Mouse (Mus musculus): ENCODE data around the gene Dock4. TPM values are rescaled to one million over a fixed set of nuclear protein-coding genes. Genes with fewer than 3 reads are reported as not detected.

Gene Dock4
- polyA plus RNA-seq, 1 experiment = 2.6 TPM

GRCm38 (mm10) chr12:40634169-40634568, 188.4 kb downstream of the Dock4 start:
- H3K4me3 ChIP-seq (replicated peaks; ENCODE audit: control insufficient read depth, low read depth, low read length) = no peak overlapping the region
- no peak overlapping the region for H3K27ac ChIP-seq (ENCODE audit: control insufficient read depth, insufficient read depth, low read depth, low read length, poor library complexity)
- WGBS = 80% methylated on average over 7 of the region's 7 CpGs
- no peaks in the 10 kb centered on the region for H3K4me1 ChIP-seq (ENCODE audit: control insufficient read depth, insufficient read depth, low read length)
- TF ChIP-seq CTCF (IDR thresholded peaks at IDR 0.05; ENCODE audit: control insufficient read depth, insufficient read depth, low read length) = no peak
- no peak for TF ChIP-seq POLR2A (IDR thresholded peaks at IDR 0.05; ENCODE audit: borderline replicate concordance, control insufficient read depth, low read depth, low read length)

DNA sequence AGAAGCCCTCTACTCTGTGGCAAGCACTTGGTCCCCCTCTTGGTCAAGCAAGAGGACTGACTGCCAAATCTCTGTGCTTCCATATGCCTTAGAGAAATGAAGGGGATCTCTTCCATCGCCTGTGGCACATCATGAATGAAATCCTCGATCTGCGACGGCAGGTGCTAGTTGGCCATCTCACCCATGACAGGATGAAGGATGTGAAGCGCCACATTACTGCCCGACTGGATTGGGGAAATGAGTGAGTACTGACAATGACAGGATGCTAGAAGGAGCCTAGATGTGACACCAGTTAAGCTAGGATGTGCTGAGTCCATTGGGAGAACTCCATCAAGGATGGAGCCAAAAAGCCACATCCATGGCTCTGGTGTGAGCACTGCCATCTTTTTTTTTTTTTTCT, 190.2 kb downstream of the Dock4 start:
- Histone ChIP-seq H3K4me3 (replicated peaks; ENCODE audit: control insufficient read depth, low read depth, low read length) (no peak overlapping the region), H3K27ac (ENCODE audit: control insufficient read depth, insufficient read depth, low read depth, low read length, poor library complexity) (no peak overlapping the region), H3K4me1 (ENCODE audit: control insufficient read depth, insufficient read depth, low read length) (no peaks in the 10 kb centered on the region)
- 77% methylated on average over 6 of the region's 6 CpGs for WGBS
- no peak for TF ChIP-seq POLR2A (IDR thresholded peaks at IDR 0.05; ENCODE audit: borderline replicate concordance, control insufficient read depth, low read depth, low read length)
- no peak for TF ChIP-seq CTCF (IDR thresholded peaks at IDR 0.05; ENCODE audit: control insufficient read depth, insufficient read depth, low read length)

DNA sequence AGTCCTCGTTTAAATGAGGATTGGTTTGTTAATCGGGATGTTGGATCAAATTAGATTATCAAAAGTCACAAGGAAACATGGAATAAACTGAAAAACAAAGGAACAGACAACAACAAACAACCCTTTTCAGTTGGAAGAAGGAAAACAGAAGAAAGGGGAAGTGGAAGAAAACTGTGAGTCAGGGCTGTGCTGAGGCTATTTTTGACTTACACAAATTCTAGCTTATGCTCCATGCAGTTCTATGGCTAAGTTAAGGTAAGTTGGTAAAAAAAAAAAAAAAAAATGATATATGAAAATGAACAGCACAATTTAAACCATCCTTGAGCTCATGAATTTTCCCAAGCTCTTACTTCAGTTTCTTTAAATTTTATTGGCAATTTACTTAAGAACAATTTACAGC, 191.7 kb downstream of the Dock4 start:
- TF ChIP-seq POLR2A (IDR thresholded peaks at IDR 0.05; ENCODE audit: borderline replicate concordance, control insufficient read depth, low read depth, low read length) (no peak), CTCF (IDR thresholded peaks at IDR 0.05; ENCODE audit: control insufficient read depth, insufficient read depth, low read length) (no peak)
- Histone ChIP-seq H3K27ac (ENCODE audit: control insufficient read depth, insufficient read depth, low read depth, low read length, poor library complexity) (no peak overlapping the region), H3K4me3 (replicated peaks; ENCODE audit: control insufficient read depth, low read depth, low read length) (no peak overlapping the region), H3K4me1 (ENCODE audit: control insufficient read depth, insufficient read depth, low read length) (no peaks in the 10 kb centered on the region)
- 62% methylated on average over 2 of the region's 2 CpGs for WGBS

- WGBS = 77% methylated on average over 6 of the region's 6 CpGs
- TF ChIP-seq CTCF (IDR thresholded peaks at IDR 0.05; ENCODE audit: control insufficient read depth, insufficient read depth, low read length) (no peak), POLR2A (IDR thresholded peaks at IDR 0.05; ENCODE audit: borderline replicate concordance, control insufficient read depth, low read depth, low read length) (no peak)
- H3K4me3 ChIP-seq (replicated peaks; ENCODE audit: control insufficient read depth, low read depth, low read length) = no peak overlapping the region
- H3K27ac ChIP-seq (ENCODE audit: control insufficient read depth, insufficient read depth, low read depth, low read length, poor library complexity) = no peak overlapping the region
- H3K4me1 ChIP-seq (ENCODE audit: control insufficient read depth, insufficient read depth, low read length) = no peaks in the 10 kb centered on the region
Observed at GRCm38 (mm10) chr12:40645869-40646268, 200.1 kb downstream of the Dock4 start.

- WGBS = 65% methylated on average over 2 of the region's 2 CpGs
Observed at GRCm38 (mm10) chr12:40654312-40654711, 208.6 kb downstream of the Dock4 start.

DNA sequence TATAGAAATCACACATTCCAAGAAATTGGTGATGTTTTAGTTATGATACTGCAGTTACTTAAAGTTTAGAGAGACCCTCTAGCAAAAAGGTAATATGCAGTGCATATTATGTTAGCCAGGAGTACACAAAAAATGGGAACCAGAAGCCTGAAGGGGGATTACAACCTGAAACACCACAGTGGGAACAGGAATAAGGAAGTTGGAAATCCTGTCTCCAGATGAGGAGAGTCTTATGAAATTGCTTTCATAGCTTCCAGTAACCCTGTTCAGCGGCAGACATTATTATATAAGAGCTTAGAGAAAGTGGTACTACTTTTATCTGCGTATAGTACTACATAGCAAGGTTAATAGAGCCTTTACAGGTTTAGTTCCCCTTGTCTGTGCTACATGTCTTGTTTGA, 210.1 kb downstream of the Dock4 start:
- no peak overlapping the region for H3K27ac ChIP-seq (ENCODE audit: control insufficient read depth, insufficient read depth, low read depth, low read length, poor library complexity)
- WGBS = 40% methylated on average over 2 of the region's 2 CpGs
- TF ChIP-seq CTCF (IDR thresholded peaks at IDR 0.05; ENCODE audit: control insufficient read depth, insufficient read depth, low read length) (no peak), POLR2A (IDR thresholded peaks at IDR 0.05; ENCODE audit: borderline replicate concordance, control insufficient read depth, low read depth, low read length) (no peak)
- H3K4me1 ChIP-seq (ENCODE audit: control insufficient read depth, insufficient read depth, low read length) = no peaks in the 10 kb centered on the region
- no peak overlapping the region for H3K4me3 ChIP-seq (replicated peaks; ENCODE audit: control insufficient read depth, low read depth, low read length)

More at GRCm38 (mm10) chr12:40654312-40654711, 208.6 kb downstream of the Dock4 start:
- Histone ChIP-seq H3K27ac (ENCODE audit: control insufficient read depth, insufficient read depth, low read depth, low read length, poor library complexity) (no peak overlapping the region), H3K4me3 (replicated peaks; ENCODE audit: control insufficient read depth, low read depth, low read length) (no peak overlapping the region), H3K4me1 (ENCODE audit: control insufficient read depth, insufficient read depth, low read length) (no peaks in the 10 kb centered on the region)
- TF ChIP-seq CTCF (IDR thresholded peaks at IDR 0.05; ENCODE audit: control insufficient read depth, insufficient read depth, low read length) (no peak), POLR2A (IDR thresholded peaks at IDR 0.05; ENCODE audit: borderline replicate concordance, control insufficient read depth, low read depth, low read length) (no peak)

DNA sequence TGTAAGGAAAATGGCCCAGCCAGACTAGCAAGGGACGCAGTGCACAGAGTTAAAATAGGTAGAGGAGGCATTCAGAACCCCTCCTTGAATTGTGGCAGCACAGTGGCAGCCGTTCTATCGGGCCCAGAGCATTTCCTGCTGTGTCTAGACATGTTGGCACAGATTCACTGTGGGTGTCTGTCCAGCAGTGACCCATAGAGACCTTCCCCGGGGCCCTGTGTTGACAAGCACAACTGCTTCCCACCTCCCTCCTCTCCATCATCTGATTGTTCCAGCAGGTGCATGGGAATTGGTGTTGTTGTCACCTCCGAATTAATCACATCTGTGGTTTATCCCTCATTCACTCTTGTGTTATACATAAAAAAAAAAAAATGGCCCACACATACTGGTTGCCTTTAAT, 210.7 kb downstream of the Dock4 start:
- WGBS = 54% methylated on average over 5 of the region's 5 CpGs
- H3K27ac ChIP-seq (ENCODE audit: control insufficient read depth, insufficient read depth, low read depth, low read length, poor library complexity) = no peak overlapping the region
- no peak overlapping the region for H3K4me3 ChIP-seq (replicated peaks; ENCODE audit: control insufficient read depth, low read depth, low read length)
- H3K4me1 ChIP-seq (ENCODE audit: control insufficient read depth, insufficient read depth, low read length) = no peaks in the 10 kb centered on the region
- TF ChIP-seq CTCF (IDR thresholded peaks at IDR 0.05; ENCODE audit: control insufficient read depth, insufficient read depth, low read length) (no peak), POLR2A (IDR thresholded peaks at IDR 0.05; ENCODE audit: borderline replicate concordance, control insufficient read depth, low read depth, low read length) (no peak)

DNA sequence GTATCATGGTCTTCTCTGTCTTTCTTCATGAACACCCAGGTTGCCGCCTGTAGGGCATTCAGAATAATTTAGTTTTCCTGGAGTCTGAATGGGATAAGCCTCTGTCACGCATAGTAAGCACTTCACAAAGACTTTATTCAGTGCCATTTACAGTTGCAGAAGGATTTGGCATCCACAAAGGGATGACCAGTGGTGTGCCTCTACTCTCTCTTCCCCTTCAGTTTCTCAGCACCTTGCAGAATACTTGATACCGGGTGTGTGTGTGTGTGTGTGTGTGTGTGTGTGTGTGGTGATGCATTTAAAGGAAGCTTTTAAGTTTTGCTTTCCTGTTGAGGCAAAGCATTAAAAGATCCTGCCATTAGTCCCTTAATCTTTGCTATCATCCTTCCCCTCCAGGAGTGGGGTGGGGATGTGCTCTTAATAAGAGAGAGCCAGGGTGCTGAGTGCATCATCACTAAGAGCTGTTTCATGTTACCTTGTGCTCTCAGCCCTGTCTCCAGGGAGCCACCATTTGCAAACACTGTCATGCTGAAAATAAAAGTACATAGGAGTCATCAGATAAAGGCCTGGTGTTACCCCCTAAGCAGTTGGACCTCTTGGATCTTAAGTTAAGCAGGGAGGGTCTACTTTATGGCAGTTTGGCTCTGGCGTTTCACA, 211.6 kb downstream of the Dock4 start:
- TF ChIP-seq POLR2A (IDR thresholded peaks at IDR 0.05; ENCODE audit: borderline replicate concordance, control insufficient read depth, low read depth, low read length) (no peak), CTCF (IDR thresholded peaks at IDR 0.05; ENCODE audit: control insufficient read depth, insufficient read depth, low read length) (no peak)
- Histone ChIP-seq H3K4me1 (ENCODE audit: control insufficient read depth, insufficient read depth, low read length) (no peaks in the 10 kb centered on the region), H3K27ac (ENCODE audit: control insufficient read depth, insufficient read depth, low read depth, low read length, poor library complexity) (no peak overlapping the region), H3K4me3 (replicated peaks; ENCODE audit: control insufficient read depth, low read depth, low read length) (no peak overlapping the region)
- WGBS = 74% methylated on average over 4 of the region's 4 CpGs

GRCm38 (mm10) chr12:40659689-40660088, 213.9 kb downstream of the Dock4 start:
- 79% methylated on average over 6 of the region's 6 CpGs for WGBS
- TF ChIP-seq POLR2A (IDR thresholded peaks at IDR 0.05; ENCODE audit: borderline replicate concordance, control insufficient read depth, low read depth, low read length) (no peak), CTCF (IDR thresholded peaks at IDR 0.05; ENCODE audit: control insufficient read depth, insufficient read depth, low read length) (no peak)
- Histone ChIP-seq H3K4me3 (replicated peaks; ENCODE audit: control insufficient read depth, low read depth, low read length) (no peak overlapping the region), H3K27ac (ENCODE audit: control insufficient read depth, insufficient read depth, low read depth, low read length, poor library complexity) (no peak overlapping the region), H3K4me1 (ENCODE audit: control insufficient read depth, insufficient read depth, low read length) (no peaks in the 10 kb centered on the region)

Measured in bone marrow, adult 2 months (tissue).